Comparison of ENCODE assay signal across 9 mouse cellular contexts in genomic region chr10:106913032-106913431, GRCm38 (mm10).
DNase-seq lines count a peak whose midpoint lies in the region; ATAC-seq and TF ChIP-seq lines count a peak whose summit lies in the region.
"Had no signal": no experiment of that assay in that cellular context is flagged by ENCODE, and none has a peak within 500 bp of the region (broad histone marks: within the 10 kb centered on the region; RNA-seq: fewer than 3 reads in every experiment).

No protein-coding gene starts in this region.

- no peak overlapping the region for H3K4me3 ChIP-seq in neural tube, embryonic 15.5 days (replicated peaks)
- no peak overlapping the region for H3K4me3 ChIP-seq in forebrain, embryonic 16.5 days (replicated peaks; ENCODE audit: low read length)
- no peak overlapping the region for H3K4me3 ChIP-seq in stomach, postnatal 0 days (ENCODE audit: low read depth, low read length)

- no peak for TF ChIP-seq EP300 in stomach, postnatal 0 days (optimal IDR thresholded peaks at IDR 0.05)

- H3K4me2 ChIP-seq in neural tube, embryonic 15.5 days: no peak overlapping the region
- H3K4me2 ChIP-seq in forebrain, embryonic 16.5 days (ENCODE audit: low read length): no peak overlapping the region
- H3K4me2 ChIP-seq in stomach, postnatal 0 days (replicated peaks; ENCODE audit: low read depth): no peak overlapping the region

- H3K27me3 ChIP-seq in neural tube, embryonic 15.5 days (replicated peaks): no peaks in the 10 kb centered on the region
- H3K27me3 ChIP-seq in forebrain, embryonic 16.5 days (replicated peaks; ENCODE audit: control insufficient read depth, insufficient read depth, low read length): no peaks in the 10 kb centered on the region
- H3K27me3 ChIP-seq in stomach, postnatal 0 days (ENCODE audit: control insufficient read depth, insufficient read depth, low read length): no peaks in the 10 kb centered on the region

- peak; percentile 62 for TF ChIP-seq CTCF in stomach, postnatal 0 days (IDR thresholded peaks at IDR 0.05; ENCODE audit: low read depth)

- no peaks in the 10 kb centered on the region for H3K4me1 ChIP-seq in neural tube, embryonic 15.5 days
- H3K4me1 ChIP-seq in forebrain, embryonic 16.5 days (replicated peaks; ENCODE audit: control insufficient read depth, insufficient read depth, low read length): no peaks in the 10 kb centered on the region; the same call in 1 of the 2 replicates
- H3K4me1 ChIP-seq in stomach, postnatal 0 days (replicated peaks; ENCODE audit: control insufficient read depth, insufficient read depth): no peaks in the 10 kb centered on the region

- peak; percentile 8 for DNase-seq in heart, postnatal 4 days
- DNase-seq in heart, postnatal 36 days: no peak
- DNase-seq in neural tube, embryonic 10.5 days (ENCODE audit: extremely low spot score, low spot score): peak; percentile 34
- no peak for DNase-seq in stomach, postnatal 0 days (ENCODE audit: low spot score)
- no peak for DNase-seq in adrenal gland, postnatal 36 days
- DNase-seq in frontal cortex, postnatal 36 days (ENCODE audit: low spot score in 2 of 2): no peak

- intact Hi-C loops in heart, postnatal 36 days (cut with DNase I): no loop called here

- WGBS in neural tube, embryonic 15.5 days: 23% methylated on average over 2 of the region's 2 CpGs
- 41% methylated on average over 2 of the region's 2 CpGs for WGBS in forebrain, embryonic 16.5 days
- 22% methylated on average over 2 of the region's 2 CpGs for WGBS in stomach, postnatal 0 days

- H3K9ac ChIP-seq in neural tube, embryonic 15.5 days (replicated peaks): no peak overlapping the region
- no peak overlapping the region for H3K9ac ChIP-seq in forebrain, embryonic 16.5 days (replicated peaks; ENCODE audit: low read depth, low read length)
- H3K9ac ChIP-seq in stomach, postnatal 0 days (ENCODE audit: low read length): no peak overlapping the region

- no peaks in the 10 kb centered on the region for H3K9me3 ChIP-seq in neural tube, embryonic 15.5 days (replicated peaks)
- H3K9me3 ChIP-seq in forebrain, embryonic 16.5 days (ENCODE audit: control insufficient read depth, low read length): no peaks in the 10 kb centered on the region
- H3K9me3 ChIP-seq in stomach, postnatal 0 days (ENCODE audit: control insufficient read depth, low read length): no peaks in the 10 kb centered on the region

- ATAC-seq in neural tube, embryonic 15.5 days (ENCODE audit: low FRiP score): no peak
- 0 out of 2 replicates have a peak, but pooled peaks have one; percentile 38 for ATAC-seq in forebrain, embryonic 16.5 days
- ATAC-seq in stomach, postnatal 0 days (ENCODE audit: low FRiP score, low TSS enrichment): no peak

- no peak overlapping the region for H3K27ac ChIP-seq in neural tube, embryonic 15.5 days (replicated peaks)
- no peak overlapping the region for H3K27ac ChIP-seq in forebrain, embryonic 16.5 days (ENCODE audit: low read length)
- no peak overlapping the region for H3K27ac ChIP-seq in stomach, postnatal 0 days (replicated peaks)

- H3K36me3 ChIP-seq in neural tube, embryonic 15.5 days: peaks cover 10% of the 10 kb centered on the region; the same call in 1 of the 2 replicates
- peaks cover 3% of the 10 kb centered on the region; the same call in 1 of the 2 replicates for H3K36me3 ChIP-seq in forebrain, embryonic 16.5 days (ENCODE audit: control insufficient read depth, insufficient read depth)
- no peaks in the 10 kb centered on the region for H3K36me3 ChIP-seq in stomach, postnatal 0 days (ENCODE audit: control insufficient read depth, insufficient read depth, low read length)
- H3K36me3 ChIP-seq: G1E had no signal

Comparison
In these comparisons a context has a peak if more than half of its experiments do, and no peak if none do; other contexts are left out.
1. DNase-seq: peak in heart, postnatal 4 days (single experiment) and neural tube, embryonic 10.5 days (single experiment); none in heart, postnatal 36 days (0 of 2), stomach, postnatal 0 days (single experiment), adrenal gland, postnatal 36 days (0 of 2) and frontal cortex, postnatal 36 days (0 of 2).